Mouse (Mus musculus) stomach, postnatal 0 days (tissue): ENCODE data around the gene Stag3.

Experiments used
- CTCF ChIP-seq: IDR thresholded peaks from 2 replicates; pipeline ENCODE4 v1.5.1; 2016; ENCODE audit warnings: antibody characterized with exemption, low read depth, mild to moderate bottlenecking, moderate library complexity
- EP300 ChIP-seq: optimal IDR thresholded peaks from 2 replicates; pipeline ENCODE3; 2016; ENCODE audit warnings: antibody characterized with exemption

DNA sequence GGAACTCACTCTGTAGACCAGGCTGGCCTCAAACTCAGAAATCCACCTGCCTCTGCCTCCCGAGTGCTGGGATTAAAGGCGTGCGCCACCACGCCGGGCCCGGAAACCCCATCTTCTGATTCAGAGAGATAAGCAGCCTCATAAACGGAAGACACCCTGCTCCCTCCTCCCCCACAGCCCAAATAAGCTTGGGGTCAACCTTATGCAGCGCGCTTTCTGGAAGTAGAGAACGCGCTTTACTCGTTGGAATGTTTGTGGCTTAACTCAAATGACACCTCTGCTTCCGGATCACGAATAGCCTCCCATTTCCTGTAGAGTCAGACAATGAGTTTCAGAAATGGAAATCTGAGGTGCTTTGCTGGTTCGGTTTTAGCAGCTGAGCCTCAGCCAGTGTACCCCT is 789 bp downstream of the Stag3 start:
- no peak for TF ChIP-seq CTCF
- no peak for TF ChIP-seq EP300
